29 mouse cellular contexts compared by ENCODE assay signal in genomic region chr9:106232956-106233355, GRCm38 (mm10). TPM values are rescaled to one million over a fixed set of nuclear protein-coding genes. Genes with fewer than 3 reads are reported as not detected.
"Had no signal": no experiment of that assay in that cellular context is flagged by ENCODE, and none has a peak within 500 bp of the region (broad histone marks: within the 10 kb centered on the region; RNA-seq: fewer than 3 reads in every experiment).

No protein-coding gene starts in this region.

- DNase-seq: gastrocnemius, adult 2 months; gastrocnemius, postnatal 10 days; gastrocnemius, postnatal 25 days; heart, adult 2 months; heart, postnatal 14 days; heart, postnatal 36 days; kidney, adult 11 months; kidney, adult 2 months; kidney, adult 9 months; kidney, postnatal 14 days; kidney, postnatal 36 days; layer of hippocampus, adult 9-11 months; layer of hippocampus, postnatal 36 days; left cerebral cortex, postnatal 4 days; liver; liver, embryonic 13.5 days; liver, postnatal 0 days had no signal

- H3K4me1 ChIP-seq: hindbrain, embryonic 13.5 days; hindbrain, embryonic 15.5 days; limb, embryonic 13.5 days had no signal

- ATAC-seq: hindbrain, postnatal 0 days; intestine, embryonic 16.5 days; liver, postnatal 0 days had no signal

- H3K4me3 ChIP-seq: gastrocnemius, adult 2 months; heart, adult 2 months; heart, embryonic 13.5 days; heart, embryonic 15.5 days; hindbrain, embryonic 13.5 days; hindbrain, embryonic 15.5 days; kidney, embryonic 15.5 days; limb, embryonic 13.5 days; liver, embryonic 13.5 days; liver, embryonic 15.5 days had no signal

- H3K27me3 ChIP-seq: heart, embryonic 13.5 days; heart, embryonic 15.5 days; hindbrain, embryonic 13.5 days; hindbrain, embryonic 15.5 days; kidney, embryonic 15.5 days; limb, embryonic 13.5 days; liver, embryonic 15.5 days had no signal

- H3K9me3 ChIP-seq: heart, embryonic 13.5 days; heart, embryonic 15.5 days; hindbrain, embryonic 13.5 days; hindbrain, embryonic 15.5 days; kidney, embryonic 15.5 days; limb, embryonic 13.5 days; liver, embryonic 13.5 days; liver, embryonic 15.5 days had no signal

- H3K27ac ChIP-seq: gastrocnemius, adult 2 months; heart, adult 2 months; heart, embryonic 13.5 days; heart, embryonic 15.5 days; hindbrain, embryonic 13.5 days; hindbrain, embryonic 15.5 days; hindbrain, postnatal 0 days; kidney, embryonic 15.5 days; kidney, postnatal 0 days; limb, embryonic 13.5 days; liver, embryonic 13.5 days; liver, embryonic 15.5 days had no signal

- H3K4me2 ChIP-seq: heart, embryonic 11.5 days; heart, embryonic 13.5 days; heart, embryonic 15.5 days; hindbrain, embryonic 13.5 days; hindbrain, embryonic 15.5 days; kidney, embryonic 15.5 days; limb, embryonic 13.5 days; liver, embryonic 13.5 days; liver, embryonic 15.5 days had no signal

- H3K9ac ChIP-seq: heart, embryonic 13.5 days; heart, embryonic 15.5 days; hindbrain, embryonic 13.5 days; hindbrain, embryonic 15.5 days; kidney, embryonic 15.5 days; limb, embryonic 13.5 days; liver, embryonic 13.5 days; liver, embryonic 15.5 days; liver, postnatal 0 days had no signal

RNA-seq across cellular contexts. Expression of gene Tlr9, which starts 10.6 kb away (rescaled TPM):
- polyA plus RNA-seq: heart, embryonic 11.5 days; heart, embryonic 13.5 days; hindbrain, embryonic 11.5 days had no signal
